Mouse (Mus musculus): ENCODE measurements around the gene Myh1.

DNA sequence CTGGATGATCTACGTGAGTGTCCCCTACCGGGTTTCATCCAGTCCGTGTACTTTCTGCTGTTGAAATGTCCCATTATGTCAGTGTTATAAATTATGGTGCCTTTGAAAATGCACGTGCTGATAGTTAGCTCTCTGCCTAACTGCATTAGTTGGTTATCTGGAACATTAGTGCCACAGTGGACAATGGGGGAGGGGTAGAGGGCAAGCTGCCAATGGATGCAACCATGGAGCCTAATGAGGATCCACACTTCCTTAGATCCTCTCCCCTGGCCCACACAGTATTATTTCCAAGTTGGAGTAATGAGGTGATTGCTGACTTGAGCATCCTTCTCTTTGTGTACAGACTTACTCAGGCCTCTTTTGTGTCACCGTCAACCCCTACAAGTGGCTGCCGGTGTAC is 41.2 kb downstream of the Myh1 start:
- no peak for TF ChIP-seq CTCF (IDR thresholded peaks at IDR 0.05; ENCODE audit: extremely low read depth, insufficient read depth, insufficient read length, insufficient replicate concordance)
- no peak for TF ChIP-seq POLR2A (IDR thresholded peaks at IDR 0.05; ENCODE audit: low read depth, low read length)

Measured in spleen, adult 2 months (tissue).